Mouse (Mus musculus) kidney, adult 2 months (tissue): ENCODE data around the gene Rps23.

Experiments used
- CTCF ChIP-seq: fragments of 200-500 bp; conservative IDR thresholded peaks from 2 replicates; pipeline ENCODE4 v1.5.1; 2011; ENCODE audit warnings: low read depth, mild to moderate bottlenecking, control low read depth, low read length, moderate library complexity, mixed read lengths; ENCODE audit not compliant: insufficient read depth, insufficient read length
- POLR2A ChIP-seq: fragments of 200-500 bp; IDR thresholded peaks from one replicate; pipeline ENCODE4 v1.6.1; 2011; ENCODE audit warnings: low read depth, low read length, control low read depth

DNA sequence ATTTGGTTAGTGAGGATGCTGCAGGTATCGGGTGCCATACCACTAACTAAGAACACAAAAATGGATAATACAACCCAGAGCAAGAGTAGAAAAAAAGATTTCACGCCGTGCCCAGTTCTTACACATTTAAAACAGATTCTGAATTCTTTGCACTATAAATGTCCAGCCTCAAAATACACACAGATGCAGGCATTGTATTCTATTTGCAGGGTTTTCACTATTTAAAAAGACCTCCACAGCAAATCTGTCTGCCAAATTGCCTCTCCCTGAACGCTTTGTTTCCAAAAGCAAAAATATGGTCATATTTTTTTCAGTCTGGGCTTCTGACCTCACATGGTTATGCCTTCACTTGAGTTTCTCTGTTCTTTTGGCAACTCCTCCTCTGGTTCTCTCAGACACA is 27.9 kb upstream of the Rps23 start:
- no peak for TF ChIP-seq CTCF
- no peak for TF ChIP-seq POLR2A
